Mouse (Mus musculus) hindlimb bud, embryonic 11.5 days (tissue): Measurements from ENCODE around the gene Nfam1.

ENCODE experiments used
- DNase-seq: peaks from one replicate; pipeline ENCODE4 v3.0.0-alpha.2; 2012; ENCODE audit warnings: low read depth, low spot score; ENCODE audit errors: extremely low spot score

Nfam1 gene

GRCm38 (mm10) chr15:82962536-82962935 lies 70.6 kb downstream of the Nfam1 start:
- DNase-seq, result no peak

DNA sequence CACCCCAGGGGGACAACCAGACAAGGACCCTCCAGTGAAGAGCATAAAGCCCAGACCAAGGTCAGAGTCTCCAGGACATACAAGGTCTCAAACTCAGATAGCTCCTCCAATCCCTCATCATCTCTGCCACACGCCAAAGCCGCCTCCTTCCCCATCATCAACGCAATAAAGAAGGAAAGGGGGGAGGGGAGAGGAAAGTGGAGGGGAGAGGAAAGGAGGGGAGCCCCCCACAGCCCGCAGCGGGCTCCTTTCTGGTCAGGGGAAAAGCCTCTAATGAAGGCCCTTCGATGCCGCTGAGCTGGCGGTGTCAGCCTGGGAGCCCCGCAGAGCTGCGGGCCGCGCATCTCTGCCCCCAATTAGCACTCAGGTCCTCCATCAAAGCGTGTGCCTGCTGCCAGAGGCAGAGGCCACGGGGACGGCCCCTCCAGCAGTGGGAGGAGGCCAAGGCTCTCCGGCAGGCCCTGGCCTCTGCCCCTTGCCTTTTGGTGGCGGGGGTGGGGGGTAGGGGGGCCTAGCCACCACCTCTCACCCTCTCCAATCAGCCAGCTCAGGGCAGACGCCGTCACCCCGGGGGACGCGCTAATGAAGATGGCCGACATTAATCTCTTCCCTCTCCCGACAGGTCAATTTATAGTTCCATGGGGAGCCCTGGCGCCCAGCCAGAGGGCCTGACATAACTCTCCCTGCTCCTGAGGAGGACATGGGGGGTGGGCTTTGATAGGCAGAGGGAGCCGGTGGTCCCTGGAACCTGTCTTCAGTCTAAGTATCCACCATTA lies 72.1 kb downstream of the Nfam1 start:
- DNase-seq, result no peak

DNA sequence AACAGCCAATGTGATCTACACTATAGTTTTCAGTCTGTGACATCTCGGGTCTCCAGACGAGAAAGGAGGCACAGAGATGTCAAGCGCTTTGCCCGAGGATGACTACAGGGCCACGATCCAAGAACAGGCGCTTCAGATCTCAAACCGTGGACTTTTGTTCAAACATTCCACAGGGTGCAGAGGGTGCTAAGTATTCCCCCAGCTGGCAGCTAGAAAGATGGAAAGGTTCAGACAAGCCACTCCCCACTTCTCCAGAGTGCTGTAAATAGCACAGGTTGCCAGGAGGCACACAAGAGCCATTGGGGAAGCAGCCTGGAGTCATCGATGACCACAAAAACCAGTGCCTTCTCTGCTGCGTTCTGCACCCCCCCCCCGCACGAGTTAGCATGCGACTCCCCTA lies 74.0 kb downstream of the Nfam1 start:
- no peak for DNase-seq

- no peak for DNase-seq
These were observed 74.8 kb downstream of the Nfam1 start for GRCm38 (mm10) chr15:82958253-82958701.

- DNase-seq, result no peak
These were observed 76.4 kb downstream of the Nfam1 start for GRCm38 (mm10) chr15:82956721-82957120.

GRCm38 (mm10) chr15:82956310-82956709 lies 76.8 kb downstream of the Nfam1 start:
- no peak for DNase-seq

DNA sequence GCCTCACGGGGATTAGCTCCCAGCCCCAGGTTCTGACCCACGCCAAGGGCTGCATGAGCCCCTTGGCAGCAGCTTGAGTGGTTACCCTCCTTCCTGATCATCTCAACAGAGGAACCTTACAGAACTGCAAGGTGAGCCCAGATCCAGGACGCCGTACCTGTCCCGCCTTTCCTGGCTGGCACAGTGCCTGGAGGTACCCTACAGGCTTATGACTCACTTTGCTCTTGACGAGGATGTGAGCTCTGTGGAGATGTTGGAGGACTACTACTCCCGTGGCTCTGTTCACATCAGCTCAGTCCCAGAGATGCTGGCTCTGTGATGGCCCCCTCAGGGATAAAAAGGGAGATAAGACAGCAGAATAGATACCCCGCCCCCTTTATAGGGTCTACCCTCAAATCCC lies 77.8 kb downstream of the Nfam1 start:
- no peak for DNase-seq

DNA sequence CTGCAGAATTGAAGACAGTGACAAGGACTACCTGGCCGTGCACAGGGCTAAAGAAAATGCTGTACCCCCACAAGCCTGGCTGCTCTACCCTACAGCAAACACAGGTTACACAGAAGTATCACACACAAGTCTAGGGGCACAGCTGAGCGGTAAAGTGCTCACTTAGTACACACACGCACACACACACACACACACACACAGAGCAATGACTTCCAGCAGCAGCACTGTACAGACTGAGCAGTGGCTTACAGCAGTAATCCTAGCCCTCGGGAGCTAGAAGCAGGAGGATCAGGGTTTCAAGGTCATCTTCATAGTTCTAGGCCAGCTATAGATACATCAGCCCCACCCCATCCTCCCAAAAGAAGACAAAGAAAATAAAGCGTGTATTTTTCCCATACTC lies 79.1 kb downstream of the Nfam1 start:
- DNase-seq, result no peak

DNA sequence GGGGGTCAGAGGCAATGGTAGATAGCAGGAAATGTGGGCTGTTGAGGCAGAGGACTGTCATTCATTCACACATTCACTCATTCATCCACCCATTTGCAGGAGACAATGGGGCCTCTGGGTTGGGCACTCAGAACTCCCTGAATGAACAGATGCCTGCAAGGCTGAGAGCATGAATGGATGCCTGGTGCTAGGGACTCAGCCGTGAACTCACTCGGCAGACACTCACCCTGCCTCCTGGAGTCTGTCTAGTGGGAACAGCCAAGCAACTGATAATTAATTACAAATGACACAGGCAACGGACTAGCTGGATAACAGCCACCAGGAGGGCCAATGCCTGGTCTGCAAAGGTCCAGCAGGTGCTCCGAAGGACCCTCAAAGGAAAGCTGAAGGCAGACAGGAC lies 80.0 kb downstream of the Nfam1 start:
- no peak for DNase-seq

GRCm38 (mm10) chr15:82952292-82952705 lies 80.8 kb downstream of the Nfam1 start:
- DNase-seq, result no peak

- no peak for DNase-seq
These were observed 82.9 kb downstream of the Nfam1 start for GRCm38 (mm10) chr15:82950246-82950645.

DNA sequence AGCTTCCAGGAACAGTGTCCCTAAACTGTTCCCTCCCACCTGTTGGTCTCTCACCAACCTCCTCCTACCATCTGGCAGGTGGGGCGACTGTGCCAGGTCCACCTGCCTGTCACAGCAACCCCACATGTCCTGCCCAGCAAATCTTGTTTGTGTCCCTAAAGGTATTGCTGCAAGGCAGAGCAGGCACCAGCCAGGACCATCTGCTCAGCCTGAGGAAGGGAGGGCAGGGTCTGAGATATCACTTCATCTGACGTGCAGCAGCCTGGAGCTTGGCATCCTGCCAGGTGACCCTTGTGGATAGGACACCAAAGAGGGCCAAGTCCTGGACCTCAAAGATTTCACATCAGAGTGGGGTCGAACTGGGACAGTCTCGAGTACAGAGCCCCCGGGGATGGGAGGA lies 85.7 kb downstream of the Nfam1 start:
- DNase-seq, result no peak

- no peak for DNase-seq
These were observed 88.5 kb downstream of the Nfam1 start for GRCm38 (mm10) chr15:82944479-82945195.
